Mouse (Mus musculus) neural tube, embryonic 10.5 days (tissue): Measurements from ENCODE around the gene Dcst2.
A peak's percentile ranks its signal among the peaks of the same experiment; 100 is the strongest.

Experiments
- DNase-seq: peaks from one replicate; pipeline ENCODE4 v3.0.0-alpha.2; 2017; ENCODE audit warnings: low spot score; ENCODE audit errors: extremely low spot score

Dcst2 gene

GRCm38 (mm10) chr3:89360237-89360636, 1.5 kb upstream of the Dcst2 start:
- no peak for DNase-seq

GRCm38 (mm10) chr3:89364631-89365030, 2.9 kb downstream of the Dcst2 start:
- no peak for DNase-seq

DNA sequence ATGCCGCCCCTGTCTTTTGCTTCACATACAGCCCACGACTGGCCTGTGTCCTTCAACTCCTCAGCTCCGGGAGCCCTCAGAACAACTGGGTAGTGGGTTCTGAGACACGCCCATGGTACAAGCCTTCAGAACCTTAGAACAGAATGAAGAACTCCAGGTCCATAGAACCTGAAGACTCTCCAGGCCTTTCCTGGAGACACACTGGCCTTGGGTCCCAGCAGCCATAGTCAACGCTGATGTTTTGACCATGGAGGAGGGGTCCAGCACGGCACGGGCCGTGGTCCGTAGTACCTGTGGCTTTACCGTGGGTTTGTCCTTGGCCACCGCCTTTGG, 3.3 kb downstream of the Dcst2 start, which contains the start of gene Dcst1:
Gene Dcst1 (minus strand): TSS at position 101 of the 333 bp plus-strand sequence.
- DNase-seq = no peak

GRCm38 (mm10) chr3:89365486-89366414, 4.0 kb downstream of the Dcst2 start:
- no peak for DNase-seq

- DNase-seq = no peak
These were observed 5.6 kb downstream of the Dcst2 start for GRCm38 (mm10) chr3:89367338-89367737.

DNA sequence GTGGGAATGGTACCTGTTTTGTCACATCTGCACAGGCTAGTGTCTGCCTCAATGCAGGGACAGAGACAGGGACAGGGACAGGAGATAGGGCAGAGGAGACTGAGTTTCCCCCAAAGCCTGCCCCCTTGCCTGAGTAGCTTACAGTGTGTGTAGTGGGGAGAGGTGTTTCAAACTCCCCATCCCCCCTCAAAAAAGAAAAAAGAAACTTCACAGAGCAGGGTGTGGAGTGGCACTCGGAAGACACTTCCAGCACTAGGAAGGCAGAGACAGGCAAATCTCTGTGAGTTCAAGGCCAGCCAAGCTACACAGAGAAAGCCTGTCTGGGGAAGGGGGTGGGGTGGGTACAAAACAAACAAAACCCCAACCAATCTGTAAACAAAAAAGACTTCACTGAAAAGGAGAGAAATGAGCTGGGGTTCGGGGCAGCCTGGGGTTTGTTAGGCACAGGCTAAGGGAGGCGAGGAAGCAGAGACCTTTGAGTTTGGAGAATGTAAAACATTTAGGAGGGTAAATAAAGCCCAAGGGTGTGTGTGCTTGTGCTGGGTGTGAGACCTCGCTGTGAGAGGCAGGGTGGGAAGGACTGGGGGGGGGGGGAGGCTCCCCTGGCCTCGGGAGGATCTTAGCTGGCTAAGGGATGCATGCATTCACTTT, 11.9 kb downstream of the Dcst2 start:
- no peak for DNase-seq

DNA sequence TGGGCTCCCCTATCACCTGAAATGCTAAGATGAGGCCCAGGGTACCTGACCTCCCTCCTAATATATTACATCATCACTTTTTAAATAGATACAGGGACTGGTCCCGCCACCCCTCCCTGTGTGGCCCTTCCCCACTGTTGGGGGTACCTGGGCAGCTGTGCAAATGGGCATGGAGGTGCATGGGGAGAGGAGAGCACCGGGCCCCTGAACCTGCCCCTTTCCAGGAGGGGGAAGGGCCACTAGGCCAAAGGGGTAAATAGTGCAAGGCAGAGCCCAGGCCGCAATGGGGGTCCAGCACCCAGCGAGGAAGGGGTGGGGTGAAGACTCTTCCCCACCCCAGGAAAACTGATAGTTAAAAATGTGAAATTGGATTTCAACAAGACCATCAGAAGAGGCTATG, 16.1 kb downstream of the Dcst2 start:
- no peak for DNase-seq

DNA sequence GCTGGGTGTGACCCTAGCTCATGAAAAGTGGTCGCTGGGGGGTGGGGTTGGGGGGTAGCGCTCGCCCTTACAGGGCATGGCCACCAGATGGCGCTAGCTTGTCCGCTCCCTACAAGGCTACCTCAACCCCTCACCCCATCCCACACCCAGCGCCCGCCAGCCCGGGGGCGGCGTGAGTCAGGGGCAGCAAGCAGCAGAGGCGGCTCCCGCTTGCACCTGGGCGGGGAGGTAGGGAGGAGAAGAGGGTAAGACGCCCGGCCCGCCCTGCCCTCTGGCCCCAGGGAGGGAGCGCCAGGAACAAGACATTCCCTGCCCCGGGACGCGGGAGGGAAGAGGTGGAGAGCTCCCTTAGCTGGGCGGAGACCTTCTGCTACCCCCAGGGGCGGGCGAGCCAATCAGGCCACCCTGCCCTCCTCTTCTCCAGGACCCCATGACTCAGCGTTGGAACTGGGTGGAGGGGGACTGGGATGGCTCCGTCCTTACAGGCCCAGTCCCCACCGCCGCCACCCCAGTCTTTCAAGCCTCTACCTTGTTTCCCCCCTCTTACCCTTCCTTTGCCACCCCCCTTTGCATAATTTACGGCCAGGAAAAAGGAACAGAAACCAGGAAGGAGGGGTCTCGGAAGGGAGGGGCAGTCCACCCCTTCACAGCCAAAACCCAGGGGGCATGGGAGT, 16.8 kb downstream of the Dcst2 start:
- peak; percentile 92 for DNase-seq

- DNase-seq = no peak
These were observed 17.8 kb downstream of the Dcst2 start for GRCm38 (mm10) chr3:89379388-89380131.

GRCm38 (mm10) chr3:89380291-89380690, 18.5 kb downstream of the Dcst2 start:
- no peak for DNase-seq

- no peak for DNase-seq
These were observed 18.9 kb downstream of the Dcst2 start for GRCm38 (mm10) chr3:89380711-89381110.

GRCm38 (mm10) chr3:89381233-89381632, 19.5 kb downstream of the Dcst2 start:
- DNase-seq = no peak

DNA sequence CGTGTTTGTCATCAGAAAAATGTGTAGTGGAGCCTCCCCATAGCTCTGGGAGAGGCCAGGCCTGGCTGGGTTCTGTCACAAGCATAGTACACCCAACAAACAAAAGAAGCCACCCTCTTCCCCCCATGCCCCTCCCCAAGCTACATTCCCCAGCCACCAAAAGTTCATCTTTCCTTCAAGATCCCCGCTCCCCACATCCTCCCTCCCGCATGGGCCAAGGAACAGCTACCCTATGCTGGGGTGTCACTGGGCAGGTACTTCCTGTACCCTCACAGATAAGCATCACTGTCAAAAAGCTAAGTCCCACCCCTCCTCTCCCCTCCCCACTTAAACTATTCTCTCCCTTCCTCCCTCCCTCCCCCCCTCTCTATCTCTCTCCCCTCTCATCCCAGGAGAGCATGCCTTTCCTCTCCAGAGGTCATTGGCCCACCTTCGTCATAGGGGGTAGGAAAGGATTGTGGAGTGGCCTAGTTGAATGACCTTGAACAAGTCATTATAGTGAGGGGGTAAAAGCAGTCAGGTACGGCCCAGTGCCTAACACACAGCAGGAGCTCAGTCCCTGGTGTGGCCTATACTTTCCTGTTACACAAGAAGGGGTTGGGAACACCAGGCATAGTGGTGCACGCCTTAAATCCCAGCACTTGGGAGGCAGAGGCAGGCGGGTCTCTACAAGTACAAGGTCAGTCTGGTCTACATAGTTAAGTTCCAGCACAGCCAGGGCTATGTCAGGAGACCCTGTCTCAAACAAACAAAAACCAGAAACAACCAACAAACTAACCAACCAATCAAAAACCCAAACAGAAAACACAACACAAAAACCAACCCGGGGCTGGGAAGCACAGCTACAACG, 20.5 kb downstream of the Dcst2 start:
- DNase-seq = no peak

- DNase-seq = no peak
These were observed 21.2 kb downstream of the Dcst2 start for GRCm38 (mm10) chr3:89382950-89383349.

- DNase-seq = no peak
These were observed 22.0 kb downstream of the Dcst2 start for GRCm38 (mm10) chr3:89383651-89384255.

- DNase-seq = no peak
These were observed 22.7 kb downstream of the Dcst2 start for GRCm38 (mm10) chr3:89384331-89385076.

DNA sequence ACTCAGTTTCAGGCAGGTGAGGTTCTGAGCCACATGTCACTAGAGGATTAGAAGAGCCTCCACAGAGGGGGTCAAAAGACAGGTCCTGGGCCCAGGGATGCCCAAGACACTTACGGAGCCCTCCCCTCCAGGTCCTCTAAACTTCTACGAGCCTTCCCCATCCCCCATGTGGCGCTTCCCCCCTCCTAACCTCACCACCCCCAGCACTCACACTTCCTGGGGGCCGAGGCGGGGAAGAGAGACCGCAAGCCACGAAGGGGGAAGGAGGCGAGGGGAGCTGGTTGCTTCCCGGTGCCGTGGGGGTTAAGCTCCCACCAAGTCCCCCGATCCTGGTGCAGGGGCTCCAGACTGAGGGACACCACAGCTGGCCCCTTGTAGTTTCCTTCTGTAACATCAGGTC, 23.7 kb downstream of the Dcst2 start:
- no peak for DNase-seq

- no peak for DNase-seq
These were observed 25.0 kb downstream of the Dcst2 start for GRCm38 (mm10) chr3:89386438-89387420.
